Mouse (Mus musculus) embryonic facial prominence, embryonic 14.5 days (tissue): ENCODE measurements around the gene Stx1b. TPM values are rescaled to one million over a fixed set of nuclear protein-coding genes. Genes with fewer than 3 reads are reported as not detected.

Experiments used
- ATAC-seq: fragments of 200-750 bp; cut with Nextera tagmentation; 2 replicates; pipeline ENCODE4 v1.8.0; 2017; ENCODE audit warnings: low read depth, moderate number of reproducible peaks, moderate TSS enrichment
- DNase-seq: peaks from one replicate; pipeline ENCODE4 v3.0.0-alpha.2; 2015; ENCODE audit warnings: low spot score
- H3K27ac ChIP-seq: fragments of 300-500 bp; sonication (generic); replicated peaks from 2 replicates; pipeline ENCODE4 v1.5.1; 2014; ENCODE audit warnings: low read depth, mild to moderate bottlenecking, low read length, moderate library complexity
- H3K27me3 ChIP-seq: fragments of 300-500 bp; sonication (generic); replicated peaks from 2 replicates; pipeline ENCODE4 v1.6.1; 2014; ENCODE audit warnings: low read length; ENCODE audit not compliant: control insufficient read depth, insufficient read depth
- H3K36me3 ChIP-seq: fragments of 300-500 bp; sonication (generic); 2 replicates; pipeline ENCODE4 v1.6.1; 2014; ENCODE audit warnings: low read length, mixed read lengths; ENCODE audit not compliant: control insufficient read depth, insufficient read depth
- H3K4me1 ChIP-seq: fragments of 300-500 bp; sonication (generic); 2 replicates; pipeline ENCODE4 v1.6.1; 2014; ENCODE audit warnings: antibody characterized with exemption, low read length; ENCODE audit not compliant: control insufficient read depth, insufficient read depth
- H3K4me2 ChIP-seq: fragments of 300-500 bp; sonication (generic); 2 replicates; pipeline ENCODE4 v1.6.1; 2014; ENCODE audit warnings: low read depth, mild to moderate bottlenecking, low read length, moderate library complexity, mixed read lengths
- H3K4me3 ChIP-seq: fragments of 300-500 bp; sonication (generic); 2 replicates; pipeline ENCODE4 v1.5.1; 2014; ENCODE audit warnings: low read depth, mild to moderate bottlenecking, low read length
- H3K9ac ChIP-seq: fragments of 300-500 bp; sonication (generic); 2 replicates; pipeline ENCODE4 v1.6.1; 2014; ENCODE audit warnings: low read depth, mild to moderate bottlenecking, low read length, moderate library complexity, mixed read lengths
- H3K9me3 ChIP-seq: fragments of 300-500 bp; sonication (generic); 2 replicates; pipeline ENCODE4 v1.6.1; 2016; ENCODE audit warnings: low read length; ENCODE audit not compliant: control insufficient read depth
- WGBS: fragments of 180-500 bp; shearing (Covaris S2); extraction: QIAGEN DNeasy Blood & Tissue Kit; methylation state at CpG from one replicate; pipeline ENCODE4 v1.1.7; 2014; 5-methylcytosine and 5-hydroxymethylcytosine counted together
- polyA plus RNA-seq: library from polyadenylated mRNA; unstranded; fragments of >200 nt; fragmentation: Nextera tagmentation; extraction: Ambion mirVana; gene quantifications from 2 replicates; pipeline ENCODE4 v1.2.1, GENCODE M21; 2014

Gene Stx1b
- polyA plus RNA-seq, 1 experiment from 2014 or later, result 3.4 TPM

DNA sequence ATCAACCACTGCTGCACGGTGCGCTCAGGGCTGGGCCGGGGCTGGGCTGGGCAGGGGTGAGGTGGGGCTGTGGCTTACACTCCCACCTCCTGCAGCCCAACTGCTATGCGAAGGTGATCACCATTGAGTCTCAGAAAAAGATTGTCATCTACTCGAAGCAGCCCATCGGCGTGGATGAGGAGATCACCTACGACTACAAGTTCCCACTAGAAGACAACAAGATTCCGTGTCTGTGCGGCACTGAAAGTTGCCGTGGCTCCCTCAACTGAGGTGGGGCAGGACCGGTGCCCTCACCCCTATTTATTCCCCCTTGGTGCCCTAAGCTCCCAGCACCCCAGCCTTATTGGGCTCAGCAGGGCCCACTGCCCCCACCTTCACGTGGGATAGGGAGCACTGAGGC, 25.1 kb downstream of the Stx1b start:
- WGBS, result 88% methylated on average over 13 of the region's 13 CpGs
- H3K27ac ChIP-seq, result no peak overlapping the region
- H3K4me1 ChIP-seq, result no peaks in the 10 kb centered on the region

DNA sequence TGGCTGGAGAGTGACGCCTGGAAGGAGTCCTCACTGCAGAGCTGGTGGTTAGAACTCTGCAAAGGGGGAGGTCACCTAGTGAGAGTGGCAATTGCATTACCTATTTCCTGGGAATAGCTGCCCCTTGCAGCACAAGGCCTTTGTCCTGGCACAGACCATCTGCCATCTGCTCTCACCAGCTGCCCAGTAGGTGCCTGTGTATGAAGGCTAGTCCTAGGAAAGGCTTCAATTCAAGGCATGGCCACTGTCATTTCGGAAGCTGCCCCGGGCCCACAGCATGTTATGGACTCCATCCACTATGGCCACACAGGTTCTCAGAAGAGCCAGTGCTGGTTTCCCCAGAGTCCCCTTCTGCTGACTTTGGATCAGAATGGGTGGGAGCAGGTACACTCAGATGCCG, 25.8 kb downstream of the Stx1b start:
- Histone ChIP-seq H3K4me3 (no peak overlapping the region), H3K36me3 (peaks cover 78% of the 10 kb centered on the region), H3K27ac (no peak overlapping the region), H3K4me2 (no peak overlapping the region), H3K27me3 (no peaks in the 10 kb centered on the region), H3K9ac (no peak overlapping the region), H3K4me1 (no peaks in the 10 kb centered on the region), H3K9me3 (no peaks in the 10 kb centered on the region)
- no peak for DNase-seq
- no peak for ATAC-seq
- 81% methylated on average over 4 of the region's 4 CpGs for WGBS

More for the DNA sequence above, 25.1 kb downstream of the Stx1b start:
- no peaks in the 10 kb centered on the region for H3K27me3 ChIP-seq
- H3K9me3 ChIP-seq, result no peaks in the 10 kb centered on the region
- ATAC-seq (no peak), DNase-seq (no peak)
- peaks cover 72% of the 10 kb centered on the region for H3K36me3 ChIP-seq
- H3K4me3 ChIP-seq, result no peak overlapping the region
- H3K4me2 ChIP-seq, result no peak overlapping the region
- no peak overlapping the region for H3K9ac ChIP-seq

DNA sequence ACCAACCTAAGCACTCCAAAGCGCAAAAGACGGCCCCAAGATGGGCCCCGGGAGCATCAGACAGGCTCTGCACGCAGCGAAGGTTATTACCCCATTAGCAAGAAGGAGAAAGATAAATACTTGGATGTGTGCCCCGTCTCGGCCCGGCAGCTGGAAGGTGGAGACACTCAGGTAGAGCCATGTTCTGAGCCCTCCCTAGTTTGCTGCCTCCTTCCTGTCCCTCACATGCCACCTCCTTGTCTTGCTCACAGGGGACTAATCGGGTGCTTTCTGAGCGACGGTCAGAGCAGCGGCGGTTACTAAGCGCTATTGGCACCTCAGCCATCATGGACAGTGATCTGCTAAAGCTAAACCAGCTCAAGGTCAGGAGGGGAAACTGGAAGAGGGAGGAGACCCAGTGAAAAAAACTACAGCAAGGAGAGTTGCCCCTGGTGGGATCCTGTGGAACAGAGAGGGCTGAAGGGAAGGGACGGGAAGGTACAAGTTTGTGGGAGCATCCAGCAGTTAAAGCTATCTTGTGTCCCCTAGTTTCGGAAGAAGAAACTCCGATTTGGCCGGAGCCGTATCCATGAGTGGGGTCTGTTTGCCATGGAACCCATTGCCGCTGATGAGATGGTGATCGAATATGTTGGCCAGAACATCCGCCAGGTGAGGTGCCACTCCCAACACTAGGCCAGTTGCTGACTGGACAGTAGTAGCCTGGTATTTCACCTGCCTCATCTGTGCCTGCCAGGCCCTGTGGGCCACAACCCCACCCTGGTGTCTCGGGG, 27.1 kb downstream of the Stx1b start:
- Histone ChIP-seq H3K36me3 (peaks cover 85% of the 10 kb centered on the region), H3K9me3 (no peaks in the 10 kb centered on the region)

DNA sequence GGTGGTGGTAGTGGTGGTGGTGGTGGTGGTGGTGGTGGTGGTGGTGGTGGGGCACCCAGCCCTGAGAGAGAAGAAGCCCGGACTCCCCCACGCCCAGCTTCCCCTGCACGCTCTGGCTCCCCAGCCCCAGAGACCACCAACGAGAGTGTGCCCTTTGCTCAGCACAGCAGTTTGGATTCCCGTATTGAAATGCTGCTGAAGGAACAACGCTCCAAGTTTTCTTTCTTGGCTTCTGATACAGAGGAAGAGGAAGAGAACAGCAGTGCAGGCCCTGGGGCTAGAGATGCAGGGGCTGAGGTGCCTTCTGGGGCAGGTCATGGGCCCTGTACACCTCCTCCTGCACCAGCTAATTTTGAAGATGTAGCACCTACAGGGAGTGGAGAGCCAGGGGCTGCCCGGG, 39.0 kb downstream of the Stx1b start, which contains the start of gene Gm49388:
TSS of gene Gm49388 (plus strand) at position 301 of the 400 bp plus-strand sequence.
- 98% methylated on average over 7 of the region's 7 CpGs for WGBS
- no peak for DNase-seq
- peaks cover 97% of the 10 kb centered on the region for H3K36me3 ChIP-seq

More for the DNA sequence above, 27.1 kb downstream of the Stx1b start:
- Histone ChIP-seq H3K27me3 (no peaks in the 10 kb centered on the region), H3K4me1 (no peaks in the 10 kb centered on the region), H3K9ac (no peak overlapping the region), H3K4me2 (no peak overlapping the region), H3K27ac (no peak overlapping the region), H3K4me3 (no peak overlapping the region)
- 90% methylated on average over 23 of the region's 23 CpGs for WGBS
- ATAC-seq (no peak), DNase-seq (no peak)

DNA sequence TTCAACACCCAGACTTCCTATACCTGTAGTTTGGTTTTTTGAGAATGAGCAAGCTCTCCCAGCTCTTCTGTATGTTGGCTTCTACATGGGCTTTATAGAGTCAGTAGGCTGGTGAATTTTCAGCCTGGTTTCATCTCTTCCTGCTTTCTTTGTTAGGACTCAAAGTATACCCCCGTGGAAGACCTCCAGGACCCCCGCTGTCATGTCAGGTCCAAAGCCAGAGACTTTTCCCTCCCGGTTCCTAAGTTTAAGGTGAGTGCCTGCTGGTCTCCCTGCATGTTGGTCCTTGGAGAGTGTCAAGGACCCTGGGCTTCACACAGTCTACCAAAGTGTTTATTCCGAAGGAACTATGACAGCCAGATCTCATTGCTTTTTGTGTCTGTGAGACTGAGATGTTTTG, 46.0 kb downstream of the Stx1b start:
- ATAC-seq (no peak), DNase-seq (no peak)
- no peaks in the 10 kb centered on the region for H3K27me3 ChIP-seq
- 76% methylated on average over 4 of the region's 4 CpGs for WGBS
- peaks cover 52% of the 10 kb centered on the region for H3K36me3 ChIP-seq
- H3K4me3 ChIP-seq, result peak overlapping the region; percentile 90
- peak overlapping the region; percentile 99; the same call in 1 of the 2 replicates for H3K27ac ChIP-seq
- H3K9me3 ChIP-seq, result no peaks in the 10 kb centered on the region
- peak overlapping the region; percentile 94 for H3K9ac ChIP-seq
- H3K4me1 ChIP-seq, result peaks cover 8% of the 10 kb centered on the region
- H3K4me2 ChIP-seq, result peak overlapping the region; percentile 78

More for the DNA sequence above, 39.0 kb downstream of the Stx1b start, which contains the start of gene Gm49388:
- no peak within 1 kb of the TSS for H3K4me3 ChIP-seq
- no peak within 1 kb of the TSS for H3K27ac ChIP-seq
- H3K4me1 ChIP-seq, result no peaks in the 10 kb centered on the region
- no peak within 1 kb of the TSS for H3K4me2 ChIP-seq
- no peaks in the 10 kb centered on the region for H3K27me3 ChIP-seq
- H3K9ac ChIP-seq, result no peak within 1 kb of the TSS
- ATAC-seq, result no peak
- no peaks in the 10 kb centered on the region for H3K9me3 ChIP-seq

DNA sequence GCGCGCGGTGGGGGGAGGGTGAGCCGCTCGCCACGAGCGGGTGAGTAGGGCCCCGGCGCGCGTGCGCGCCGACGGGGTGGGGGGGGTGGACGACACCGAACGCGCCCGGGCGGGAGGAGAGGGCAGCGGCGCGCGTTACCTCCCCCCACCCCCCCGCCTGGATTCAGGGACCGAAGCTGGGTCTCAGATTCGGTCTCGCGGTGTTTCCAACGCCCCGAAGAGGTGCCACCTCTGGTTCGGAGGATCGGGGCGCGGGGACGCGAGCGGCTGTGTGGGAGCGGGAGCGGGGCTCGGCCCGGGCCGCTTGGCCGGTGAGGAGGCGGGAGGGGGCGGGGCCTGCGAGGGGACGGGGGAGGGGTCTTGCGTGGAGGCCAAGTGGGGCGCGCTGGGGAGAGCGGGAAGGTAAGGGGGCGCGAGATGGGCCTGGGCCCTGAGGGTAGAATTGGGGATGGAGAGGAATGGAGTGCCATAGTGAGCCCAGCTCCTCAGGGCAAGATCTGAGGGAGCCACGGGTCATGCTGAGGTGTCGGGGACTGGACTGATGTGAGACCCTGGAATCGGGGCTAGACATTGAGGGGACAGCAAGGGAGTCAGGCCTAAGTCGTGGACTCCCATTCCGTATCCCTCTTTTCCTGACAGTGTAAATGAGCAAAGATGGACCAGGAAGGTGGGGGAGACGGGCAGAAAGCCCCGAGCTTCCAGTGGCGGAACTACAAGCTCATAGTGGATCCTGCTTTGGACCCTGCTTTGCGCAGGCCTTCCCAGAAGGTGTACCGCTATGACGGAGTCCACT, 46.7 kb downstream of the Stx1b start:
- H3K9me3 ChIP-seq, result no peaks in the 10 kb centered on the region
- H3K9ac ChIP-seq, result peak overlapping the region; percentile 94
- DNase-seq (peak; percentile 58), ATAC-seq (peak; percentile 56)
- H3K4me1 ChIP-seq, result peaks cover 8% of the 10 kb centered on the region
- peak overlapping the region; percentile 90 for H3K4me3 ChIP-seq
- H3K27ac ChIP-seq, result peak overlapping the region; percentile 99
- peak overlapping the region; percentile 78 for H3K4me2 ChIP-seq
- 2% methylated on average over 27 of the region's 66 CpGs for WGBS
- peaks cover 48% of the 10 kb centered on the region for H3K36me3 ChIP-seq
- no peaks in the 10 kb centered on the region for H3K27me3 ChIP-seq

DNA sequence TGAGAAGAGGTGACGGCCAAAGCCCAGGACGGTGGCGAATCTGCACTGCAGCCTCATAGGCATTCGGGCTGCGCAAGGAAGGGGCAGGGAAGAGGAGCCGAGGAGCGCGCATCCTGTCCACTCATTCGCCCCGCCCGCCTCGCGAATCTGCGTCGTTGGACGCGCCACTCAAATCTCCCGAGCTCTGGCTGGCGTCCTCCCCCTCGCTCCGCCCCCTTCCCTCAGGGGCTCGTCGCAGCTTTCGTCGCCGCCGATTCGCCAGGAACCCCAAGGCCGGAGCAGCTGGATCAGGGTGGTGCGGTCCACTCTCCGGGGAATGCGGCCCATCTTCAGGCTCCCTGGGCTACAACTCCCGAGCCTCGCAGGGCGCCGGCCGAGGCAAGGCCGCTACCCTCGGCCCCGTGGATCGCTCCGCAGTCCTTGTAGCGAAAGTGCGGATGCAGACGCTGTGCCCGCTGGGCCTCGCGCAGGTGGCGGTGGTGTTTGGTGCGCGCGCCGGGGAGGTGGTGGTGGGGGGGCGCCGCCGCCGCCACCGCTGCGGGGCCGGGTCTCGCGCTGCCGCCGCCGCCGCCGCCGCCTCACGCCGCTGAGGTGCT, 47.4 kb downstream of the Stx1b start:
- Histone ChIP-seq H3K4me1 (peaks cover 8% of the 10 kb centered on the region), H3K27ac (peak overlapping the region; percentile 99), H3K4me3 (peak overlapping the region; percentile 90), H3K27me3 (no peaks in the 10 kb centered on the region), H3K4me2 (peak overlapping the region; percentile 78), H3K36me3 (peaks cover 41% of the 10 kb centered on the region), H3K9me3 (no peaks in the 10 kb centered on the region), H3K9ac (peak overlapping the region; percentile 94)
- WGBS, result 0% methylated on average over 19 of the region's 70 CpGs
- ATAC-seq (peak; percentile 92), DNase-seq (peak; percentile 98)

DNA sequence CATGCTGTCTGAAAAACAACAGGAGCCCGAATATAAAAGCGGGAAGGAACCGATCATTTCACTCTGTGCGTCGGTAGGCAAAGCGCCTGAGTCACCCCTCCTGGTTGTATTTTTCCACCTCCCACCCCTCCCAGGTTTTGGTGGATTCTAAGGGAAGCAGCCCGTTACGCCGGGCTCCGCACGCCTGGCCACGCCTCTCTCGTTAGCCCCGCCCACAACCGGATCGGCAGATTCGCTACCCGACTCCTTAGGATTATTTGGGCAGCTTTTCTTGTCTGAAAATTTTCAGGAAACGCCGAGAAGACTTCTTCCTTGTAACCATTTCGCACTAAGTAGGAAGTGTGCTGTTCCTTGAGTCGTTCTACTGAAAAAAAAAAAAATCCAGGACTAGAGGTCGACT, 47.9 kb downstream of the Stx1b start, which contains the start of gene Setd1a:
TSS of gene Setd1a (plus strand) at position 245 of the 400 bp plus-strand sequence.
- no peaks in the 10 kb centered on the region for H3K27me3 ChIP-seq
- H3K4me2 ChIP-seq, result peak within 1 kb of the TSS; percentile 78
- H3K9me3 ChIP-seq, result no peaks in the 10 kb centered on the region
- WGBS, result under 1% methylated on average over 23 of the region's 23 CpGs
- ATAC-seq, result peak; percentile 62
- peak within 1 kb of the TSS; percentile 94 for H3K9ac ChIP-seq
- H3K27ac ChIP-seq, result peak within 1 kb of the TSS; percentile 99
- DNase-seq, result peak; percentile 92
- peak within 1 kb of the TSS; percentile 90 for H3K4me3 ChIP-seq
- H3K36me3 ChIP-seq, result peaks cover 36% of the 10 kb centered on the region
- H3K4me1 ChIP-seq, result peaks cover 8% of the 10 kb centered on the region
